Mouse (Mus musculus): ENCODE measurements around the gene Ltbp4. TPM values are rescaled to one million over a fixed set of nuclear protein-coding genes. Genes with fewer than 3 reads are reported as not detected.

Ltbp4 gene
- polyA plus RNA-seq, 1 experiment from 2014 or later: 53.3 TPM

GRCm38 (mm10) chr7:27326101-27326880 is 11.2 kb downstream of the Ltbp4 start:
- Histone ChIP-seq H3K9me3 (no peaks in the 10 kb centered on the region), H3K27ac (replicated peaks) (no peak overlapping the region)
- ATAC-seq (ENCODE audit: extremely low read depth, insufficient number of reproducible peaks, low FRiP score, low TSS enrichment): no peak

GRCm38 (mm10) chr7:27325697-27326096 is 11.8 kb downstream of the Ltbp4 start:
- H3K9ac ChIP-seq: peak overlapping the region; percentile 15
- H3K4me3 ChIP-seq: peak overlapping the region; percentile 31
- WGBS: 6% methylated on average over 24 of the region's 24 CpGs
- ATAC-seq (ENCODE audit: extremely low read depth, insufficient number of reproducible peaks, low FRiP score, low TSS enrichment): no peak
- H3K27me3 ChIP-seq (replicated peaks): peaks cover 99% of the 10 kb centered on the region
- H3K9me3 ChIP-seq: no peaks in the 10 kb centered on the region
- peak overlapping the region; percentile 57 for H3K4me2 ChIP-seq
- peaks cover 53% of the 10 kb centered on the region for H3K36me3 ChIP-seq
- H3K4me1 ChIP-seq: peaks cover 35% of the 10 kb centered on the region
- H3K27ac ChIP-seq (replicated peaks): no peak overlapping the region

More at GRCm38 (mm10) chr7:27326101-27326880, 11.2 kb downstream of the Ltbp4 start:
- Histone ChIP-seq H3K4me2 (peak overlapping the region; percentile 57), H3K36me3 (peaks cover 51% of the 10 kb centered on the region), H3K27me3 (replicated peaks) (peaks cover 99% of the 10 kb centered on the region), H3K9ac (peak overlapping the region; percentile 15; the same call in 1 of the 2 replicates), H3K4me3 (peak overlapping the region; percentile 31), H3K4me1 (peaks cover 41% of the 10 kb centered on the region)
- 37% methylated on average over 34 of the region's 34 CpGs for WGBS

GRCm38 (mm10) chr7:27324928-27325327 is 12.6 kb downstream of the Ltbp4 start:
- Histone ChIP-seq H3K27ac (replicated peaks) (no peak overlapping the region), H3K9ac (peak overlapping the region; percentile 7; the same call in 1 of the 2 replicates), H3K36me3 (peaks cover 55% of the 10 kb centered on the region), H3K27me3 (replicated peaks) (peaks cover 92% of the 10 kb centered on the region), H3K4me2 (no peak overlapping the region), H3K4me1 (peaks cover 27% of the 10 kb centered on the region), H3K4me3 (no peak overlapping the region), H3K9me3 (no peaks in the 10 kb centered on the region)
- no peak for ATAC-seq (ENCODE audit: extremely low read depth, insufficient number of reproducible peaks, low FRiP score, low TSS enrichment)
- 45% methylated on average over 18 of the region's 20 CpGs for WGBS

- Histone ChIP-seq H3K27me3 (replicated peaks) (peaks cover 90% of the 10 kb centered on the region), H3K4me2 (no peak overlapping the region), H3K36me3 (peaks cover 61% of the 10 kb centered on the region), H3K27ac (replicated peaks) (no peak overlapping the region), H3K4me3 (no peak overlapping the region), H3K4me1 (peaks cover 20% of the 10 kb centered on the region), H3K9ac (no peak overlapping the region), H3K9me3 (no peaks in the 10 kb centered on the region)
- no peak for ATAC-seq (ENCODE audit: extremely low read depth, insufficient number of reproducible peaks, low FRiP score, low TSS enrichment)
- 90% methylated on average over 11 of the region's 11 CpGs for WGBS
Measured at GRCm38 (mm10) chr7:27324161-27324560, 13.3 kb downstream of the Ltbp4 start.

GRCm38 (mm10) chr7:27323001-27323400 is 14.5 kb downstream of the Ltbp4 start:
- Histone ChIP-seq H3K9me3 (no peaks in the 10 kb centered on the region), H3K4me1 (peaks cover 14% of the 10 kb centered on the region), H3K27ac (replicated peaks) (no peak overlapping the region), H3K27me3 (replicated peaks) (peaks cover 78% of the 10 kb centered on the region), H3K36me3 (peaks cover 68% of the 10 kb centered on the region), H3K9ac (no peak overlapping the region), H3K4me3 (no peak overlapping the region), H3K4me2 (no peak overlapping the region)
- WGBS: 79% methylated on average over 5 of the region's 5 CpGs
- no peak for ATAC-seq (ENCODE audit: extremely low read depth, insufficient number of reproducible peaks, low FRiP score, low TSS enrichment)

- Histone ChIP-seq H3K4me3 (no peak overlapping the region), H3K36me3 (peaks cover 68% of the 10 kb centered on the region), H3K4me1 (peaks cover 14% of the 10 kb centered on the region), H3K27me3 (replicated peaks) (peaks cover 71% of the 10 kb centered on the region), H3K9me3 (no peaks in the 10 kb centered on the region), H3K9ac (no peak overlapping the region), H3K27ac (replicated peaks) (no peak overlapping the region), H3K4me2 (no peak overlapping the region)
- WGBS: 24% methylated on average over 13 of the region's 13 CpGs
- no peak for ATAC-seq (ENCODE audit: extremely low read depth, insufficient number of reproducible peaks, low FRiP score, low TSS enrichment)
Measured at GRCm38 (mm10) chr7:27322291-27322690, 15.2 kb downstream of the Ltbp4 start.

GRCm38 (mm10) chr7:27319411-27319810 is 18.1 kb downstream of the Ltbp4 start:
- Histone ChIP-seq H3K36me3 (peaks cover 72% of the 10 kb centered on the region), H3K4me1 (no peaks in the 10 kb centered on the region), H3K27ac (replicated peaks) (no peak overlapping the region), H3K4me2 (no peak overlapping the region), H3K27me3 (replicated peaks) (peaks cover 43% of the 10 kb centered on the region), H3K9me3 (peaks cover 1% of the 10 kb centered on the region; the same call in 1 of the 2 replicates), H3K9ac (no peak overlapping the region), H3K4me3 (no peak overlapping the region)
- no peak for ATAC-seq (ENCODE audit: extremely low read depth, insufficient number of reproducible peaks, low FRiP score, low TSS enrichment)
- WGBS: 84% methylated on average over 22 of the region's 22 CpGs

GRCm38 (mm10) chr7:27315958-27316357 is 21.5 kb downstream of the Ltbp4 start:
- Histone ChIP-seq H3K4me1 (peaks cover 4% of the 10 kb centered on the region), H3K9ac (no peak overlapping the region), H3K9me3 (peaks cover 11% of the 10 kb centered on the region; the same call in 1 of the 2 replicates), H3K36me3 (peaks cover 63% of the 10 kb centered on the region), H3K27me3 (replicated peaks) (peaks cover 19% of the 10 kb centered on the region), H3K4me2 (no peak overlapping the region), H3K27ac (replicated peaks) (no peak overlapping the region), H3K4me3 (no peak overlapping the region)
- ATAC-seq (ENCODE audit: extremely low read depth, insufficient number of reproducible peaks, low FRiP score, low TSS enrichment): no peak
- 49% methylated on average over 7 of the region's 7 CpGs for WGBS

GRCm38 (mm10) chr7:27314393-27314792 is 23.1 kb downstream of the Ltbp4 start:
- Histone ChIP-seq H3K9me3 (peaks cover 11% of the 10 kb centered on the region; the same call in 1 of the 2 replicates), H3K4me2 (no peak overlapping the region), H3K27ac (replicated peaks) (no peak overlapping the region), H3K4me3 (no peak overlapping the region), H3K27me3 (replicated peaks) (peaks cover 26% of the 10 kb centered on the region), H3K4me1 (peaks cover 17% of the 10 kb centered on the region), H3K36me3 (peaks cover 62% of the 10 kb centered on the region), H3K9ac (no peak overlapping the region)
- WGBS: 84% methylated on average over 3 of the region's 3 CpGs
- no peak for ATAC-seq (ENCODE audit: extremely low read depth, insufficient number of reproducible peaks, low FRiP score, low TSS enrichment)

GRCm38 (mm10) chr7:27311651-27312284 is 25.7 kb downstream of the Ltbp4 start:
- no peak overlapping the region for H3K9ac ChIP-seq
- H3K27me3 ChIP-seq (replicated peaks): peaks cover 37% of the 10 kb centered on the region
- peaks cover 26% of the 10 kb centered on the region for H3K4me1 ChIP-seq
- no peak overlapping the region for H3K4me2 ChIP-seq
- H3K27ac ChIP-seq (replicated peaks): no peak overlapping the region
- no peak for ATAC-seq (ENCODE audit: extremely low read depth, insufficient number of reproducible peaks, low FRiP score, low TSS enrichment)
- H3K9me3 ChIP-seq: peaks cover 11% of the 10 kb centered on the region; the same call in 1 of the 2 replicates
- WGBS: 86% methylated on average over 12 of the region's 12 CpGs
- peaks cover 44% of the 10 kb centered on the region for H3K36me3 ChIP-seq
- H3K4me3 ChIP-seq: no peak overlapping the region

- no peak; the same call in 1 of the 2 replicates for ATAC-seq (ENCODE audit: extremely low read depth, insufficient number of reproducible peaks, low FRiP score, low TSS enrichment)
- WGBS: 37% methylated on average over 8 of the region's 8 CpGs
- peaks cover 44% of the 10 kb centered on the region for H3K36me3 ChIP-seq
- H3K9me3 ChIP-seq: peaks cover 11% of the 10 kb centered on the region; the same call in 1 of the 2 replicates
- H3K9ac ChIP-seq: peak overlapping the region; percentile 25; the same call in 1 of the 2 replicates
- H3K4me3 ChIP-seq: no peak overlapping the region
- H3K27ac ChIP-seq (replicated peaks): no peak overlapping the region
- peaks cover 41% of the 10 kb centered on the region for H3K27me3 ChIP-seq (replicated peaks)
- peak overlapping the region; percentile 64 for H3K4me2 ChIP-seq
- peaks cover 26% of the 10 kb centered on the region for H3K4me1 ChIP-seq
Measured at GRCm38 (mm10) chr7:27310996-27311535, 26.4 kb downstream of the Ltbp4 start.

All from heart, embryonic 13.5 days (tissue).